Mouse (Mus musculus): Measurements from ENCODE around the gene Hexim2.

Gene Hexim2

GRCm38 (mm10) chr11:103112552-103112912 is 19.7 kb upstream of the Hexim2 start:
- DNase-seq (ENCODE audit: low spot score): peak; percentile 54

- DNase-seq (ENCODE audit: low spot score): no peak
These were observed 19.2 kb upstream of the Hexim2 start for GRCm38 (mm10) chr11:103113005-103113404.

- DNase-seq (ENCODE audit: low spot score): no peak
These were observed 18.5 kb upstream of the Hexim2 start for GRCm38 (mm10) chr11:103113771-103114170.

- no peak for DNase-seq (ENCODE audit: low spot score)
These were observed 17.8 kb upstream of the Hexim2 start for GRCm38 (mm10) chr11:103114270-103114943.

GRCm38 (mm10) chr11:103115163-103116007 is 16.8 kb upstream of the Hexim2 start:
- peak; percentile 84 for DNase-seq (ENCODE audit: low spot score)

GRCm38 (mm10) chr11:103116008-103116818 is 16.0 kb upstream of the Hexim2 start, which contains the start of gene Hexim1:
TSS of gene Hexim1 (plus strand) at chr11:103116231.
- peak; percentile 100 for DNase-seq (ENCODE audit: low spot score)

GRCm38 (mm10) chr11:103116959-103117590 is 15.2 kb upstream of the Hexim2 start:
- DNase-seq (ENCODE audit: low spot score): peak; percentile 68

- no peak for DNase-seq (ENCODE audit: low spot score)
These were observed 14.6 kb upstream of the Hexim2 start for GRCm38 (mm10) chr11:103117591-103118009.

GRCm38 (mm10) chr11:103118866-103119265 is 13.4 kb upstream of the Hexim2 start:
- DNase-seq (ENCODE audit: low spot score): no peak

GRCm38 (mm10) chr11:103119609-103120008 is 12.6 kb upstream of the Hexim2 start:
- DNase-seq (ENCODE audit: low spot score): no peak

- DNase-seq (ENCODE audit: low spot score): no peak
These were observed 11.9 kb upstream of the Hexim2 start for GRCm38 (mm10) chr11:103120315-103120714.

GRCm38 (mm10) chr11:103132576-103133455 is 587 bp downstream of the Hexim2 start:
- peak; percentile 100 for DNase-seq (ENCODE audit: low spot score)

- no peak for DNase-seq (ENCODE audit: low spot score)
These were observed 1.4 kb downstream of the Hexim2 start for GRCm38 (mm10) chr11:103133456-103134185.

- DNase-seq (ENCODE audit: low spot score): no peak
These were observed 2.0 kb downstream of the Hexim2 start for GRCm38 (mm10) chr11:103134221-103134620.

- no peak for DNase-seq (ENCODE audit: low spot score)
These were observed 3.9 kb downstream of the Hexim2 start for GRCm38 (mm10) chr11:103136039-103136577.

- no peak for DNase-seq (ENCODE audit: low spot score)
These were observed 7.9 kb downstream of the Hexim2 start for GRCm38 (mm10) chr11:103139951-103140762.

GRCm38 (mm10) chr11:103140763-103141100 is 8.5 kb downstream of the Hexim2 start:
- no peak for DNase-seq (ENCODE audit: low spot score)

- DNase-seq (ENCODE audit: low spot score): peak; percentile 74
These were observed 9.1 kb downstream of the Hexim2 start for GRCm38 (mm10) chr11:103141101-103141943.

All from ovary, adult 18-20 months (tissue).